Comparison of ENCODE assay signal across 14 mouse cellular contexts in the genomic region with DNA sequence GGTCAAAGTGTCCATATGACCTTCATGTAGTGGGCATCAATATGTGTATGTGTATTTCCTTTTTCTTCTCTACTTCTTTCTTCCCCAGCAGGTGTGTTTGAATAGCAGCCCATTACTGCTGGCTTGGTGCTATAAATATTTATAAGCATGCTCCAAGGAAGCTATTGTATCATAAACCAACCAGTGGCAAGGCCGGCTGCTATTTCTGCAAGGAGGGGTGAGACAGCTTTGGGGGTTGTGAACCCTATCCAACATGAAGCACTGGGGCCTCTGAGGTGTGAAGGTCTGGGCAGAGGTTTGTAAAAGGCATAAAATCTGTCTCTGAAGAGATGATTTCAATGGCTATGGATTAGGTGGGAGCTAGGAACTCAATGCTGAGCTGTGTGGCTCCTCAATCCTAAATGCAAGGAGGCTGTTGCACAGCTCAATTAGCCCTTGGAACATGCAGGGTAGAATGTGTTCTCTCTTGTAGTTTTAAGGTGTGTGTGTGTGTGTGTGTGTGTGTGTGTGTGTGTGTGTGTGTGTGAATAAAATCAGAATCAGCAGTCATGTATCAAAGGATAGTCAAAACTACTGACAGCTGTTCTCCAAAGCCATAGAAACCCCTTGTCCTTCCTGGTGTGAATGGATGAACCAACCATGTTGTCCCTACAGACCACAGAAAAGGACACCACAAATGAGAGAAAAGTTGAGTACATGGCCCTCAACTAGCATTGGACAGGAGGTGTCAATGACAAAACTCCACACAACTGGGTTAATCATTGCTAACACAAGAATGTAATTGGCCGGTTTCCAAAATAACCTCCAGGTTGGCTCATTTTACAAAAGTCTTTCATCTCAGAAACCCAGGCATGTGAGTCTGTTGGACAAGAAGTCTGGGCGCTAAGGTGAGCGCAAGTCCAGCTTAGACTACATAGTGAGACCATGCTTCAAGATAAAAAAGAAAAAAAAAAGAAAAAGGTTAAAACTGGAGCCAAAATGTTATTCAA.
DNase-seq lines count a peak whose midpoint lies in the region; ATAC-seq lines count a peak whose summit lies in the region.
"Had no signal": no experiment of that assay in that cellular context is flagged by ENCODE, and none has a peak within 500 bp of the region (broad histone marks: within the 10 kb centered on the region; RNA-seq: fewer than 3 reads in every experiment).

No protein-coding gene starts in this region.

- DNase-seq in lung, adult 18-20 months = no peak
- DNase-seq in midbrain, embryonic 14.5 days = peak; percentile 49
- no peak for DNase-seq in left cerebral cortex, adult 8-10 months (ENCODE audit: low spot score in 2 of 2)
- DNase-seq in left cerebral cortex, adult 18-20 months (ENCODE audit: low spot score in 2 of 2) = no peak
- DNase-seq: adrenal gland, postnatal 10 days; cerebellum, postnatal 25 days; left cerebral cortex, postnatal 4 days had no signal

- no peak overlapping the region for H3K4me3 ChIP-seq in lung, embryonic 15.5 days
- no peak overlapping the region for H3K4me3 ChIP-seq in hindbrain, embryonic 13.5 days
- H3K4me3 ChIP-seq in kidney, embryonic 16.5 days (ENCODE audit: low read length) = no peak overlapping the region
- no peak overlapping the region for H3K4me3 ChIP-seq in midbrain, embryonic 14.5 days (replicated peaks; ENCODE audit: low read depth, low read length)
- H3K4me3 ChIP-seq: heart, embryonic 12.5 days; liver, embryonic 15.5 days; megakaryocyte, embryonic 14.5 days; neural tube, embryonic 13.5 days had no signal

- H3K4me2 ChIP-seq in lung, embryonic 15.5 days = no peak overlapping the region
- no peak overlapping the region for H3K4me2 ChIP-seq in hindbrain, embryonic 13.5 days
- no peak overlapping the region for H3K4me2 ChIP-seq in kidney, embryonic 16.5 days (replicated peaks; ENCODE audit: low read depth, low read length)
- no peak overlapping the region for H3K4me2 ChIP-seq in midbrain, embryonic 14.5 days (ENCODE audit: low read length)
- H3K4me2 ChIP-seq: heart, embryonic 12.5 days; liver, embryonic 15.5 days; neural tube, embryonic 13.5 days had no signal

- ATAC-seq in lung, embryonic 15.5 days (ENCODE audit: borderline replicate concordance, extremely low read depth, low FRiP score, low TSS enrichment) = 0 out of 2 replicates have a peak, but pooled peaks have one; percentile 35
- 0 out of 2 replicates have a peak, but pooled peaks have one; percentile 39 for ATAC-seq in hindbrain, embryonic 13.5 days (ENCODE audit: low FRiP score)
- peak; percentile 82 for ATAC-seq in kidney, embryonic 16.5 days (ENCODE audit: low FRiP score, low TSS enrichment)
- ATAC-seq in midbrain, embryonic 14.5 days (ENCODE audit: low FRiP score, low TSS enrichment) = peak; percentile 57; the same call in 1 of the 2 replicates

- H3K9me3 ChIP-seq in lung, embryonic 15.5 days = no peaks in the 10 kb centered on the region
- no peaks in the 10 kb centered on the region for H3K9me3 ChIP-seq in hindbrain, embryonic 13.5 days
- H3K9me3 ChIP-seq in kidney, embryonic 16.5 days (ENCODE audit: low read length) = no peaks in the 10 kb centered on the region
- H3K9me3 ChIP-seq in midbrain, embryonic 14.5 days (ENCODE audit: control insufficient read depth, low read length) = no peaks in the 10 kb centered on the region
- H3K9me3 ChIP-seq: heart, embryonic 12.5 days; liver, embryonic 15.5 days; megakaryocyte, embryonic 14.5 days; neural tube, embryonic 13.5 days had no signal

- H3K9ac ChIP-seq in lung, embryonic 15.5 days = no peak overlapping the region
- H3K9ac ChIP-seq in hindbrain, embryonic 13.5 days = no peak overlapping the region
- no peak overlapping the region for H3K9ac ChIP-seq in kidney, embryonic 16.5 days (replicated peaks; ENCODE audit: low read length)
- no peak overlapping the region for H3K9ac ChIP-seq in midbrain, embryonic 14.5 days (replicated peaks; ENCODE audit: low read length)
- H3K9ac ChIP-seq: heart, embryonic 12.5 days; liver, embryonic 15.5 days; neural tube, embryonic 13.5 days had no signal

- H3K27ac ChIP-seq in lung, embryonic 15.5 days = no peak overlapping the region
- no peak overlapping the region for H3K27ac ChIP-seq in hindbrain, embryonic 13.5 days
- H3K27ac ChIP-seq in kidney, embryonic 16.5 days (ENCODE audit: low read length) = peak overlapping the region; percentile 8
- H3K27ac ChIP-seq in midbrain, embryonic 14.5 days (replicated peaks; ENCODE audit: low read depth, low read length) = 0 out of 2 replicates have a peak overlapping the region, but pooled peaks have one; percentile 52
- H3K27ac ChIP-seq: liver, embryonic 15.5 days; neural tube, embryonic 13.5 days had no signal

- no peaks in the 10 kb centered on the region for H3K27me3 ChIP-seq in lung, embryonic 15.5 days
- H3K27me3 ChIP-seq in hindbrain, embryonic 13.5 days = no peaks in the 10 kb centered on the region
- no peaks in the 10 kb centered on the region for H3K27me3 ChIP-seq in kidney, embryonic 16.5 days (ENCODE audit: insufficient read depth, low read length)
- no peaks in the 10 kb centered on the region for H3K27me3 ChIP-seq in midbrain, embryonic 14.5 days (ENCODE audit: control insufficient read depth, insufficient read depth, low read length)
- H3K27me3 ChIP-seq: heart, embryonic 12.5 days; liver, embryonic 15.5 days; megakaryocyte, embryonic 14.5 days; neural tube, embryonic 13.5 days had no signal

- H3K36me3 ChIP-seq in lung, embryonic 15.5 days = no peaks in the 10 kb centered on the region
- H3K36me3 ChIP-seq in hindbrain, embryonic 13.5 days = no peaks in the 10 kb centered on the region
- no peaks in the 10 kb centered on the region for H3K36me3 ChIP-seq in kidney, embryonic 16.5 days (ENCODE audit: insufficient read depth, low read length)
- no peaks in the 10 kb centered on the region for H3K36me3 ChIP-seq in midbrain, embryonic 14.5 days (ENCODE audit: control insufficient read depth, insufficient read depth, low read length)
- H3K36me3 ChIP-seq: heart, embryonic 12.5 days; liver, embryonic 15.5 days; neural tube, embryonic 13.5 days had no signal

- H3K4me1 ChIP-seq in lung, embryonic 15.5 days = no peaks in the 10 kb centered on the region
- H3K4me1 ChIP-seq in hindbrain, embryonic 13.5 days (replicated peaks) = peaks cover 6% of the 10 kb centered on the region
- H3K4me1 ChIP-seq in kidney, embryonic 16.5 days (ENCODE audit: insufficient read depth, low read length) = no peaks in the 10 kb centered on the region
- peaks cover 9% of the 10 kb centered on the region; the same call in 1 of the 2 replicates for H3K4me1 ChIP-seq in midbrain, embryonic 14.5 days (ENCODE audit: control insufficient read depth, insufficient read depth, low read length)
- H3K4me1 ChIP-seq: heart, embryonic 12.5 days; liver, embryonic 15.5 days; megakaryocyte, embryonic 14.5 days had no signal

- WGBS in lung, embryonic 15.5 days = 60% methylated on average over 4 of the region's 4 CpGs
- 75% methylated on average over 4 of the region's 4 CpGs for WGBS in hindbrain, embryonic 13.5 days
- 67% methylated on average over 4 of the region's 4 CpGs for WGBS in kidney, embryonic 16.5 days
- 71% methylated on average over 4 of the region's 4 CpGs for WGBS in midbrain, embryonic 14.5 days

Comparison
In these comparisons a context has a peak if more than half of its experiments do, and no peak if none do; other contexts are left out.
1. H3K27ac ChIP-seq: peak in kidney, embryonic 16.5 days (single experiment) and midbrain, embryonic 14.5 days (single experiment); none in lung, embryonic 15.5 days (single experiment) and hindbrain, embryonic 13.5 days (single experiment).
2. Peak in every context shown above with its lines, with median percentiles within 50 percentile points of each other: ATAC-seq.